Mouse (Mus musculus) monocyte, adult 59 days (primary cell): ENCODE measurements around the gene Gm10058. TPM values are rescaled to one million over a fixed set of nuclear protein-coding genes. Genes with fewer than 3 reads are reported as not detected.

Experiments
- total RNA-seq, 2 experiments: library from RNA; stranded (reverse); gene quantifications; one replicate each; pipeline ENCODE4 v1.2.4; 2023

Gene Gm10058
- not detected for total RNA-seq

DNA sequence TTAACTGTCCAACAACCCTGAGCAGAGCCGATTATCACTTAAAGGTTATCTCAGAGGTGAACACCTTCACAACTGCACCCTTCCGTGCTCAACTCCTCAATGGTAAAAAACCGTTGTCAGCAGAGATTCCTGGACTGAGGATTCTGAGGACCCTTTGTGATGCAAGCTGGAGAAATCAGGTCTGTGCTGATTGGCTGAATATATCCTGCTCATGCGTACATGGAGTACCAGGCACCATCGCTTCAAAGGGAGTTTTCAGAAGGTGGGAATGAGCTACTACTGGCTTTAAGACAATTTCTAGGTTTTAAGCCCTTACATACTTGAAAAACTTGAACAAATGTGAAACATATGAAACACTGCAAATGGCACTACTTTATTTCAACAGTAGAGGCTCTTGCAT lies at the start of gene Gm10058:
Gene Gm10058, minus strand, starts transcription at position 101 of the 400 bp plus-strand sequence.

